Mouse (Mus musculus): ENCODE data around the gene Slc16a7.

Slc16a7 gene

GRCm38 (mm10) chr10:125324149-125324834, 65.0 kb downstream of the Slc16a7 start:
- DNase-seq (ENCODE audit: low read depth): no peak

GRCm38 (mm10) chr10:125321446-125322428, 67.5 kb downstream of the Slc16a7 start:
- DNase-seq (ENCODE audit: low read depth): no peak

GRCm38 (mm10) chr10:125317317-125317716, 71.9 kb downstream of the Slc16a7 start:
- no peak for DNase-seq (ENCODE audit: low read depth)

- DNase-seq (ENCODE audit: low read depth): no peak
Measured at GRCm38 (mm10) chr10:125310855-125311254, 78.4 kb downstream of the Slc16a7 start.

- no peak for DNase-seq (ENCODE audit: low read depth)
Measured at GRCm38 (mm10) chr10:125298036-125298435, 91.2 kb downstream of the Slc16a7 start.

- DNase-seq (ENCODE audit: low read depth): no peak
Measured at GRCm38 (mm10) chr10:125290320-125290719, 98.9 kb downstream of the Slc16a7 start.

- no peak for DNase-seq (ENCODE audit: low read depth)
Measured at GRCm38 (mm10) chr10:125288560-125288959, 100.7 kb downstream of the Slc16a7 start.

GRCm38 (mm10) chr10:125285386-125285785, 103.9 kb downstream of the Slc16a7 start:
- DNase-seq (ENCODE audit: low read depth): no peak

GRCm38 (mm10) chr10:125275149-125275848, 114.0 kb downstream of the Slc16a7 start:
- DNase-seq (ENCODE audit: low read depth): no peak

- no peak for DNase-seq (ENCODE audit: low read depth)
Measured at GRCm38 (mm10) chr10:125274519-125275148, 114.6 kb downstream of the Slc16a7 start.

GRCm38 (mm10) chr10:125273759-125274158, 115.5 kb downstream of the Slc16a7 start:
- no peak for DNase-seq (ENCODE audit: low read depth)

- DNase-seq (ENCODE audit: low read depth): no peak
Measured at GRCm38 (mm10) chr10:125271448-125271847, 117.8 kb downstream of the Slc16a7 start.

GRCm38 (mm10) chr10:125270266-125270665, 119.0 kb downstream of the Slc16a7 start:
- no peak for DNase-seq (ENCODE audit: low read depth)

GRCm38 (mm10) chr10:125266322-125266721, 122.9 kb downstream of the Slc16a7 start:
- no peak for DNase-seq (ENCODE audit: low read depth)

- DNase-seq (ENCODE audit: low read depth): no peak
Measured at GRCm38 (mm10) chr10:125265901-125266300, 123.4 kb downstream of the Slc16a7 start.

- DNase-seq (ENCODE audit: low read depth): no peak
Measured at GRCm38 (mm10) chr10:125265467-125265866, 123.8 kb downstream of the Slc16a7 start.

GRCm38 (mm10) chr10:125264938-125265337, 124.3 kb downstream of the Slc16a7 start:
- no peak for DNase-seq (ENCODE audit: low read depth)

- DNase-seq (ENCODE audit: low read depth): no peak
Measured at GRCm38 (mm10) chr10:125255904-125256303, 133.4 kb downstream of the Slc16a7 start.

- no peak for DNase-seq (ENCODE audit: low read depth)
Measured at GRCm38 (mm10) chr10:125214536-125214935, 174.7 kb downstream of the Slc16a7 start.

- DNase-seq (ENCODE audit: low read depth): no peak
Measured at GRCm38 (mm10) chr10:125213805-125214204, 175.5 kb downstream of the Slc16a7 start.

- no peak for DNase-seq (ENCODE audit: low read depth)
Measured at GRCm38 (mm10) chr10:125187544-125187943, 201.7 kb downstream of the Slc16a7 start.

GRCm38 (mm10) chr10:125185387-125185786, 203.9 kb downstream of the Slc16a7 start:
- DNase-seq (ENCODE audit: low read depth): no peak
